Mouse (Mus musculus): ENCODE measurements around the gene Rhbdd3. TPM values are rescaled to one million over a fixed set of nuclear protein-coding genes. Genes with fewer than 3 reads are reported as not detected.

Rhbdd3 gene
- polyA plus RNA-seq, 1 experiment from 2014 or later = 25.7 TPM

DNA sequence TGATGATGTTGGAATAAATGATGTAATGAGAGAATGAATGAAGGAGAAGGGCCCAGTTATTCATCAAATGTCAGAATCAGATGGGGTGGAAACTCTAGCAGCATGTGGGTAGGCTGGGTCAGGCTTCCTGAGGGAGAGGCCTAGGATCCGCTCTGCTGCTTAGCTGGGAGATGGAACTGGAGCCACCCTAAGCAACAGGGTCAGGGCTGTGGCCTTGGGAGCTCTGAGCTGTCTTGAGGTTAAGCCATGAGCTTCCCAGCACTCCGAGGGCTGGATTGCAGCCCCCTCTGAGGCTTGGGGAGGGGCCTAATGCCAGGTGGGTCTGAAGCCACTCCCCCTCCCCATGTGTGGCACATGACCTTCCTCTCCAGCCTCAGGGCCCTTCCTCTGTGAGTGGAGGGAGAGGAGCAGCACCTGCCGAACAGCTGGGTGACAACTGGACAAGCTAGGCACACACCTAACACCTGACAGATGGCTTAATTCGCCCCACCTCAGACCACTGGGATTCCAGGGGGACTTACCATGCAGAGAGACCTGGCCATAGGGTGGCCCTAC is 31.5 kb downstream of the Rhbdd3 start:
- Histone ChIP-seq H3K27me3 (ENCODE audit: control insufficient read depth, insufficient read depth, low read length) (peaks cover 3% of the 10 kb centered on the region; the same call in 1 of the 2 replicates), H3K27ac (ENCODE audit: low read depth, low read length) (no peak overlapping the region), H3K36me3 (ENCODE audit: control insufficient read depth, insufficient read depth, low read length) (no peaks in the 10 kb centered on the region), H3K4me3 (ENCODE audit: low read depth, low read length) (no peak overlapping the region), H3K9ac (ENCODE audit: low read depth, low read length) (no peak overlapping the region), H3K9me3 (replicated peaks; ENCODE audit: control insufficient read depth, low read length) (no peaks in the 10 kb centered on the region), H3K4me2 (no peak overlapping the region), H3K4me1 (ENCODE audit: control insufficient read depth, insufficient read depth, low read length) (no peaks in the 10 kb centered on the region)
- ATAC-seq (replicated peaks; ENCODE audit: insufficient number of reproducible peaks, low FRiP score, low TSS enrichment) = no peak
- 64% methylated on average over 4 of the region's 4 CpGs for WGBS (ENCODE audit: insufficient replicate concordance)

DNA sequence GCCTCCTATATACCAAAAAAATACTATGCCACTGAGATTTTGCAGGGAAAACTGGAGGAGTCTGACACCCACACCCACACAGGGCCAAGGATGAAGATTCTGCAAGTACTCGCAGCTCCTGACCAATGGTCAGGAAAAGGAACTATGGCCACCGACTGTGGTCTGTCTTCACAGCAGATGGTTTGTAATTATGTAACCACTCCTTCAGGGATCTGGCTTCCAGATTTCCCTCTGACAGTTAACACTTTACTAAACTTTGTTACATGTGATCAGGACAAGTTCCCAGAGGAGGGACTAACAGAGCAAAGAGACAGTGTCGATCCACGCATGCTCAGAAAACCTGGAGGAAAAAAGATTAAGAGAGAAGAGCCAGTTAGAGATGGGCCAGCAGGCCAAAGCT is 34.0 kb downstream of the Rhbdd3 start:
- no peak for ATAC-seq (replicated peaks; ENCODE audit: insufficient number of reproducible peaks, low FRiP score, low TSS enrichment)
- Histone ChIP-seq H3K9me3 (replicated peaks; ENCODE audit: control insufficient read depth, low read length) (no peaks in the 10 kb centered on the region), H3K4me1 (ENCODE audit: control insufficient read depth, insufficient read depth, low read length) (no peaks in the 10 kb centered on the region), H3K27me3 (ENCODE audit: control insufficient read depth, insufficient read depth, low read length) (peaks cover 3% of the 10 kb centered on the region; the same call in 1 of the 2 replicates), H3K9ac (ENCODE audit: low read depth, low read length) (no peak overlapping the region), H3K4me3 (ENCODE audit: low read depth, low read length) (no peak overlapping the region), H3K27ac (ENCODE audit: low read depth, low read length) (no peak overlapping the region), H3K36me3 (ENCODE audit: control insufficient read depth, insufficient read depth, low read length) (no peaks in the 10 kb centered on the region), H3K4me2 (no peak overlapping the region)
- 80% methylated on average over 4 of the region's 4 CpGs for WGBS (ENCODE audit: insufficient replicate concordance)

DNA sequence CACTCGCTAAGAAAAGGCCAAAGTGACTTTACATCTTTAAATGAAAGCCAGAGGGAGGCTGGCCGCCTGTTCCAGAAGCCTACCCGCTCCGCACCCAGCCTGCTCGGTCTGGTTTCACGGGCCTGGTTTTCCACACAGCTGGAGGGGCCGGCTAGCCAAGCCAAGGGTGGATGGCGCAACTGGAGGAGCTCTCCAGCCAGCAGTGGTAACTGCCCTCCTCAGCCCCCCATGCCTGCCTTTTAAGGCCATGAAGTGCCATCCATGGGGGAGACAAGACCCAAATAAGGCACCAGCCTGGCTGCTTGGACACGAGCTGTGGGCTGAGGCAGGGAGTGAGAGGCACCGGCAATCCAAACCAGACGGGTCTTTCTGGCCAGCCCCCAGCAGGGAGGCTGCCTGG is 37.2 kb downstream of the Rhbdd3 start:
- Histone ChIP-seq H3K36me3 (ENCODE audit: control insufficient read depth, insufficient read depth, low read length) (no peaks in the 10 kb centered on the region), H3K4me2 (no peak overlapping the region), H3K9ac (ENCODE audit: low read depth, low read length) (no peak overlapping the region), H3K27me3 (ENCODE audit: control insufficient read depth, insufficient read depth, low read length) (peaks cover 3% of the 10 kb centered on the region; the same call in 1 of the 2 replicates), H3K4me3 (ENCODE audit: low read depth, low read length) (no peak overlapping the region), H3K9me3 (replicated peaks; ENCODE audit: control insufficient read depth, low read length) (no peaks in the 10 kb centered on the region), H3K27ac (ENCODE audit: low read depth, low read length) (no peak overlapping the region), H3K4me1 (ENCODE audit: control insufficient read depth, insufficient read depth, low read length) (peaks cover 11% of the 10 kb centered on the region)
- no peak for ATAC-seq (replicated peaks; ENCODE audit: insufficient number of reproducible peaks, low FRiP score, low TSS enrichment)
- WGBS (ENCODE audit: insufficient replicate concordance) = 60% methylated on average over 11 of the region's 11 CpGs

DNA sequence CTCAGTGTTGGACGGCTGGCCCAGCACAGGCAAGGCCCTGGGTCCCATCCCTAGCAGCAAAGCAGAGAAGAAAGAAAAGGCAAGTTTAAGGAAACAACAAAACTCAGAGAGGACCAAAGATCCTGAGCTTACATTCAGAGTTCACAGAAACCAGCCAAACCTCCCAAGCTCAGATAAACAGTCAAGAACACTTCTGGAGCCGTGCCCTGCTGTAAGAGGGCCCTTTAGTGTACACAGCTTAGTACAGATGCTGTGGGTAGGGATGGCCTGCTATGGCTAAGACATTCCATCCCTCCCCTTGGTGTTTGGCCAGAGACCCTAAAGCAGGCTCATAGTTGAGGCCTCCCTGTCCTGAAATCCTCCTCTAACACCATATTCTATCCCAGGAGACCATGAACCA is 39.9 kb downstream of the Rhbdd3 start:
- H3K27me3 ChIP-seq (ENCODE audit: control insufficient read depth, insufficient read depth, low read length) = peaks cover 3% of the 10 kb centered on the region; the same call in 1 of the 2 replicates
- WGBS (ENCODE audit: insufficient replicate concordance) = 60% methylated on average over 2 of the region's 2 CpGs
- H3K4me1 ChIP-seq (ENCODE audit: control insufficient read depth, insufficient read depth, low read length) = peaks cover 18% of the 10 kb centered on the region
- no peaks in the 10 kb centered on the region for H3K9me3 ChIP-seq (replicated peaks; ENCODE audit: control insufficient read depth, low read length)
- no peak overlapping the region for H3K9ac ChIP-seq (ENCODE audit: low read depth, low read length)
- H3K36me3 ChIP-seq (ENCODE audit: control insufficient read depth, insufficient read depth, low read length) = no peaks in the 10 kb centered on the region
- H3K4me3 ChIP-seq (ENCODE audit: low read depth, low read length) = no peak overlapping the region
- H3K27ac ChIP-seq (ENCODE audit: low read depth, low read length) = no peak overlapping the region
- no peak overlapping the region for H3K4me2 ChIP-seq
- no peak for ATAC-seq (replicated peaks; ENCODE audit: insufficient number of reproducible peaks, low FRiP score, low TSS enrichment)

DNA sequence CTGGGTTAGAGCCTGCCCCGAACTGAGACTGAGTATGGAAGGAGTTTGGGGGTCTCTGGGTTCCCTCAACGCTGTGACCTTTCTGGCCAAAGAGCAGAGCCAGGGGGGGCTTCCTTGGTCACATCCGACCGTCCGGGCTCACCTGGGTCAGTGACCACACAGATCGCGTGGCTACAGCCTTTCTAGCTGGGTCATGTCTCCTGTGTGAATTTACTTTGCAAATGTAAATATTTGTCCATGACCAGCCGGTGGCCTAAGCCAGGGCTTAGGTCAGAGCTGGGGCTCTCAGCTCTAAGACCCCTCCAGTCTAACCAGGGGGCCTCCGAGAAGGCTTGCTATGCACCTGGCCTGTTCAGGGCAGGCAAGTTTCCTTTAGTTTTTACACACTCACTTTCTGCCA is 40.6 kb downstream of the Rhbdd3 start:
- no peak overlapping the region for H3K4me3 ChIP-seq (ENCODE audit: low read depth, low read length)
- 71% methylated on average over 9 of the region's 9 CpGs for WGBS (ENCODE audit: insufficient replicate concordance)
- ATAC-seq (replicated peaks; ENCODE audit: insufficient number of reproducible peaks, low FRiP score, low TSS enrichment) = no peak
- H3K27me3 ChIP-seq (ENCODE audit: control insufficient read depth, insufficient read depth, low read length) = peaks cover 3% of the 10 kb centered on the region; the same call in 1 of the 2 replicates
- no peak overlapping the region for H3K27ac ChIP-seq (ENCODE audit: low read depth, low read length)
- peaks cover 18% of the 10 kb centered on the region for H3K4me1 ChIP-seq (ENCODE audit: control insufficient read depth, insufficient read depth, low read length)
- no peaks in the 10 kb centered on the region for H3K9me3 ChIP-seq (replicated peaks; ENCODE audit: control insufficient read depth, low read length)
- no peak overlapping the region for H3K4me2 ChIP-seq
- no peak overlapping the region for H3K9ac ChIP-seq (ENCODE audit: low read depth, low read length)
- no peaks in the 10 kb centered on the region for H3K36me3 ChIP-seq (ENCODE audit: control insufficient read depth, insufficient read depth, low read length)

DNA sequence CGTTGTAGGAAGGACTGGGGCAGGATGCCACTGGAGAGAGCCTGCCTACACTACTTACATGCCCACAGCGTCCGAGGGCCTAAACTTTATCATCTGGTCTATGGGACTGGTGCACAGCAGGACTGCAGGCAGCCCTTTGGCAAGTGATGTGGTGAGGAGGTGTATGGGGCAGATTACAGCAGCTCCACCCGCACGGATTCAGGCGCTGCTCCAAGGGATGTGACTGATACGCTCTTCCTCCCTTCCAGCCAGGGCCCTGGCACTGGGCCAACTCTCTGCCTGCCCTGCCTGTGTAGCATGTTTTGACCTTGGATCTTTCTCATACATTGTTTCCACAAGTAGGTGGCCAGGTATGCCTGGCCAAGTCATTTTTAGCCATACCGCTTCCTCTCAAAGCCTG is 41.9 kb downstream of the Rhbdd3 start:
- Histone ChIP-seq H3K9me3 (replicated peaks; ENCODE audit: control insufficient read depth, low read length) (no peaks in the 10 kb centered on the region), H3K27me3 (ENCODE audit: control insufficient read depth, insufficient read depth, low read length) (no peaks in the 10 kb centered on the region), H3K36me3 (ENCODE audit: control insufficient read depth, insufficient read depth, low read length) (no peaks in the 10 kb centered on the region), H3K4me2 (no peak overlapping the region), H3K27ac (ENCODE audit: low read depth, low read length) (peak overlapping the region; percentile 54), H3K4me1 (ENCODE audit: control insufficient read depth, insufficient read depth, low read length) (peaks cover 18% of the 10 kb centered on the region), H3K4me3 (ENCODE audit: low read depth, low read length) (no peak overlapping the region), H3K9ac (ENCODE audit: low read depth, low read length) (peak overlapping the region; percentile 28; the same call in 1 of the 2 replicates)
- 0 out of 2 replicates have a peak, but pooled peaks have one; percentile 39 for ATAC-seq (replicated peaks; ENCODE audit: insufficient number of reproducible peaks, low FRiP score, low TSS enrichment)
- 27% methylated on average over 8 of the region's 8 CpGs for WGBS (ENCODE audit: insufficient replicate concordance)

DNA sequence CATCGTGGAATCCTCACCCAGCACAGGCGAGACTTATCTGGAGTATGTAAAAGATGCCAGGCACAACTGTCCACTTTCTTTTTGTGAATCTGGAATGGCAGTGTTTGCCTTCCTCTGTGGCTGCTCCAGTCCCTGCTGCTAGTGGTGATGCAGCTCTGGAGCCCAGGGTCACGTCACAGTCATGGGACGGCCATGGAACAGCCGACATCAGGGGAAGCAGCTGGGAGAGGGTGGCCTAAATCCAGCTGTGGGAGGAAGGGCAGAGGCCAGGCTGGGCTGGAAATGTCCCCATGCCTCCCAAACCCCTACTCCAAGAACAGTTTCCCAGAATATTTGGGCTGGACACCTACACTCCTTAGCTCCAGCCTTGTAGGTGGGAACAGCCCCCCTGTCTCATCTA is 42.5 kb downstream of the Rhbdd3 start:
- no peak overlapping the region for H3K4me2 ChIP-seq
- H3K9ac ChIP-seq (ENCODE audit: low read depth, low read length) = no peak overlapping the region
- H3K27ac ChIP-seq (ENCODE audit: low read depth, low read length) = peak overlapping the region; percentile 54
- no peaks in the 10 kb centered on the region for H3K27me3 ChIP-seq (ENCODE audit: control insufficient read depth, insufficient read depth, low read length)
- no peaks in the 10 kb centered on the region for H3K36me3 ChIP-seq (ENCODE audit: control insufficient read depth, insufficient read depth, low read length)
- WGBS (ENCODE audit: insufficient replicate concordance) = 62% methylated on average over 5 of the region's 5 CpGs
- no peaks in the 10 kb centered on the region for H3K9me3 ChIP-seq (replicated peaks; ENCODE audit: control insufficient read depth, low read length)
- H3K4me3 ChIP-seq (ENCODE audit: low read depth, low read length) = no peak overlapping the region
- peaks cover 18% of the 10 kb centered on the region for H3K4me1 ChIP-seq (ENCODE audit: control insufficient read depth, insufficient read depth, low read length)
- no peak for ATAC-seq (replicated peaks; ENCODE audit: insufficient number of reproducible peaks, low FRiP score, low TSS enrichment)

DNA sequence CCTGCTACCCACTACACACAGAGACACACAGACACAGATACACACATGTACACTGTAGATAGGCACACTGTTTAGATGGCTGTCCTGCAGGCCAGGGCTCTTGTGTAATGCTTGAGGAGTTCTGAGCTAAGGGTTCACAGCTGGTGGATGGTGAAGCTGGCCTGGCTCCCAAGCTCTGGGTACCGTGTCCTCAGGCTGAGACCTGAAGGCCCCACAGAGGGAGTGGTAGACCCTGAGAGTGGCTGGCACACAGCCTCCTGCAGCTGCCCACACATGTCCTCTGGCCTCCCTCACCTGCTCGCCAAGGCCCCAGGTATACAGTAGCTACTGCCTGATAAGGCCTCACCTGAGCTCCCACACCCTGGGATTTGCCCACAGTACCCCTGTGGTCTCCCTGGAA is 43.2 kb downstream of the Rhbdd3 start:
- WGBS (ENCODE audit: insufficient replicate concordance) = 81% methylated on average over 2 of the region's 2 CpGs
- H3K4me1 ChIP-seq (ENCODE audit: control insufficient read depth, insufficient read depth, low read length) = peaks cover 18% of the 10 kb centered on the region
- H3K4me3 ChIP-seq (ENCODE audit: low read depth, low read length) = no peak overlapping the region
- no peak overlapping the region for H3K9ac ChIP-seq (ENCODE audit: low read depth, low read length)
- no peaks in the 10 kb centered on the region for H3K27me3 ChIP-seq (ENCODE audit: control insufficient read depth, insufficient read depth, low read length)
- no peaks in the 10 kb centered on the region for H3K9me3 ChIP-seq (replicated peaks; ENCODE audit: control insufficient read depth, low read length)
- no peaks in the 10 kb centered on the region for H3K36me3 ChIP-seq (ENCODE audit: control insufficient read depth, insufficient read depth, low read length)
- no peak overlapping the region for H3K27ac ChIP-seq (ENCODE audit: low read depth, low read length)
- no peak for ATAC-seq (replicated peaks; ENCODE audit: insufficient number of reproducible peaks, low FRiP score, low TSS enrichment)
- H3K4me2 ChIP-seq = no peak overlapping the region

DNA sequence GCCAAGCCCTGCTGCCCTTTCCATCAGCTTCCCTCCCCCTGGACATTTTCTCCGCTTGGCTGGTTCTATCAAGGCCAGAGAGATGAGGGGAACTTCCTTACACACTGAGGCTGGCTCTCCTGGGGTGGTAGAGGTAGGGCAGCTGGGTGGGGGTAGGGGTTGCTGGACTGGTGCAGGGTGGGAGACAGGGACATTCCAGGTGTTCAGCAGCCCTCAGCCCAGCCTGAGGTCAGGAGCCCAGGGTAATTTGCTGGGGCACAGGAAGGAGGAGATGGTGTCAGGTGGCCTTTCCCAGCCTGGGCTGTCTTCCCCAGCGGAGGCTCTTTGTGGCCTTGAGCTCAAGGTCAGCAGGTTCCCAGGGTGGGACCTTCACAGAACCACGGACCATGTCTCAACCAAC is 46.9 kb downstream of the Rhbdd3 start:
- 62% methylated on average over 3 of the region's 3 CpGs for WGBS (ENCODE audit: insufficient replicate concordance)
- H3K27me3 ChIP-seq (ENCODE audit: control insufficient read depth, insufficient read depth, low read length) = peaks cover 5% of the 10 kb centered on the region
- H3K36me3 ChIP-seq (ENCODE audit: control insufficient read depth, insufficient read depth, low read length) = no peaks in the 10 kb centered on the region
- no peak overlapping the region for H3K27ac ChIP-seq (ENCODE audit: low read depth, low read length)
- ATAC-seq (replicated peaks; ENCODE audit: insufficient number of reproducible peaks, low FRiP score, low TSS enrichment) = no peak
- H3K4me2 ChIP-seq = no peak overlapping the region
- peaks cover 22% of the 10 kb centered on the region for H3K4me1 ChIP-seq (ENCODE audit: control insufficient read depth, insufficient read depth, low read length)
- H3K9ac ChIP-seq (ENCODE audit: low read depth, low read length) = no peak overlapping the region
- no peak overlapping the region for H3K4me3 ChIP-seq (ENCODE audit: low read depth, low read length)
- no peaks in the 10 kb centered on the region for H3K9me3 ChIP-seq (replicated peaks; ENCODE audit: control insufficient read depth, low read length)

All from heart, embryonic 11.5 days (tissue).